Mouse (Mus musculus): Measurements from ENCODE around the gene Fgfr2. TPM values are rescaled to one million over a fixed set of nuclear protein-coding genes. Genes with fewer than 3 reads are reported as not detected.
"Not testable (repeated sequence)": the region's sequence is repeated elsewhere in the genome, so short reads cannot be mapped to it uniquely, and the experiment has no call there.

Gene Fgfr2
- polyA plus RNA-seq, 1 experiment from 2014 or later: 86.9 TPM

DNA sequence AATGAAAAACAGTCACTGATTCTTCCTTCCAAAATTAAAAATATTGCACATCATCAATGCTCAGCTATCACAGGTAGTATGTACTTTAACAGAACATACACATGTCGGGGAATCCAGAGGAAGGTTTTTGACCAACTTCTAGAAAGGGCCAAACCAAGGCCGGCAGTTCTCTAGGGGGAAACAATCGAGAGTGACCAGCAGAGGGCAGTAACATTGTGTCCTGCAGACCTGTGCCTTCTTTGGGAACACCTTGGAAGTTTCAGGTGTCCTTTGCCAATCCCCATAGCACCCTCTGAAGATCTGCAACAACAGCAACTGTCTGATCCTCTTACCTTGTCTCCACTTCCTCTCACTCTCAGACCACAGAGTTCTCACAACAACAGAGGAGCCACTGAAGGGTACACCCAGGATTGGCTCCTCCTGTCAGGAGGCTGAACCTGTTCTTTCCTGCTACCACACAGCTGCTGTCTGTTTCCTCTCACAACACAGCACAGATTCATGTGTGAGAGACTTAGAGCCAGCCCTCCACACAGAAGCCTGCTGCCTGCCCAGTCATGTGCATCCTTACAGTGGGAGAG is 2077.8 kb downstream of the Fgfr2 start:
- H3K27ac ChIP-seq (ENCODE audit: low read depth, low read length); ATAC-seq (ENCODE audit: insufficient read depth, low FRiP score, low TSS enrichment); H3K9me3 ChIP-seq (ENCODE audit: control insufficient read depth, low read length); H3K4me3 ChIP-seq (ENCODE audit: low read depth, low read length); H3K4me1 ChIP-seq (ENCODE audit: control insufficient read depth, insufficient read depth, low read length); H3K4me2 ChIP-seq (ENCODE audit: low read depth); H3K36me3 ChIP-seq (ENCODE audit: control insufficient read depth, insufficient read depth, low read length); DNase-seq (ENCODE audit: low spot score); H3K9ac ChIP-seq (ENCODE audit: low read length); H3K27me3 ChIP-seq (ENCODE audit: control insufficient read depth, insufficient read depth, low read length): not testable (repeated sequence)
- 40% methylated on average over 3 of the region's 3 CpGs for whole genome bisulfite sequencing

- no peaks in the 10 kb centered on the region for H3K4me1 ChIP-seq (ENCODE audit: control insufficient read depth, insufficient read depth, low read length)
- H3K9ac ChIP-seq (ENCODE audit: low read length): no peak overlapping the region
- ATAC-seq (ENCODE audit: insufficient read depth, low FRiP score, low TSS enrichment) (no peak), DNase-seq (ENCODE audit: low spot score) (no peak)
- H3K4me3 ChIP-seq (ENCODE audit: low read depth, low read length): no peak overlapping the region
- H3K9me3 ChIP-seq (ENCODE audit: control insufficient read depth, low read length): no peaks in the 10 kb centered on the region
- no peaks in the 10 kb centered on the region for H3K27me3 ChIP-seq (ENCODE audit: control insufficient read depth, insufficient read depth, low read length)
- no peaks in the 10 kb centered on the region for H3K36me3 ChIP-seq (ENCODE audit: control insufficient read depth, insufficient read depth, low read length)
- no peak overlapping the region for H3K27ac ChIP-seq (ENCODE audit: low read depth, low read length)
- no peak overlapping the region for H3K4me2 ChIP-seq (ENCODE audit: low read depth)
- 70% methylated on average over 1 of the region's 1 CpGs for WGBS
Measured at GRCm38 (mm10) chr7:131042657-131043056, 2080.5 kb downstream of the Fgfr2 start.

GRCm38 (mm10) chr7:131040760-131041159 is 2082.4 kb downstream of the Fgfr2 start:
- H3K4me3 ChIP-seq (ENCODE audit: low read depth, low read length); DNase-seq (ENCODE audit: low spot score); H3K36me3 ChIP-seq (ENCODE audit: control insufficient read depth, insufficient read depth, low read length); H3K9ac ChIP-seq (ENCODE audit: low read length); H3K9me3 ChIP-seq (ENCODE audit: control insufficient read depth, low read length); H3K4me2 ChIP-seq (ENCODE audit: low read depth); H3K27me3 ChIP-seq (ENCODE audit: control insufficient read depth, insufficient read depth, low read length); H3K27ac ChIP-seq (ENCODE audit: low read depth, low read length); ATAC-seq (ENCODE audit: insufficient read depth, low FRiP score, low TSS enrichment); H3K4me1 ChIP-seq (ENCODE audit: control insufficient read depth, insufficient read depth, low read length): not testable (repeated sequence)
- 77% methylated on average over 8 of the region's 8 CpGs for WGBS

- no peaks in the 10 kb centered on the region for H3K36me3 ChIP-seq (ENCODE audit: control insufficient read depth, insufficient read depth, low read length)
- H3K9me3 ChIP-seq (ENCODE audit: control insufficient read depth, low read length): no peaks in the 10 kb centered on the region
- no peak overlapping the region for H3K9ac ChIP-seq (ENCODE audit: low read length)
- DNase-seq (ENCODE audit: low spot score) (no peak), ATAC-seq (ENCODE audit: insufficient read depth, low FRiP score, low TSS enrichment) (no peak)
- H3K4me1 ChIP-seq (ENCODE audit: control insufficient read depth, insufficient read depth, low read length): no peaks in the 10 kb centered on the region
- 82% methylated on average over 2 of the region's 2 CpGs for WGBS
- no peak overlapping the region for H3K27ac ChIP-seq (ENCODE audit: low read depth, low read length)
- H3K4me3 ChIP-seq (ENCODE audit: low read depth, low read length): no peak overlapping the region
- no peaks in the 10 kb centered on the region for H3K27me3 ChIP-seq (ENCODE audit: control insufficient read depth, insufficient read depth, low read length)
- no peak overlapping the region for H3K4me2 ChIP-seq (ENCODE audit: low read depth)
Measured at GRCm38 (mm10) chr7:131037083-131037482, 2086.1 kb downstream of the Fgfr2 start.

GRCm38 (mm10) chr7:131036396-131036795 is 2086.8 kb downstream of the Fgfr2 start:
- H3K27me3 ChIP-seq (ENCODE audit: control insufficient read depth, insufficient read depth, low read length): no peaks in the 10 kb centered on the region
- no peaks in the 10 kb centered on the region for H3K9me3 ChIP-seq (ENCODE audit: control insufficient read depth, low read length)
- no peak for ATAC-seq (ENCODE audit: insufficient read depth, low FRiP score, low TSS enrichment)
- no peak overlapping the region for H3K4me2 ChIP-seq (ENCODE audit: low read depth)
- no peak overlapping the region for H3K27ac ChIP-seq (ENCODE audit: low read depth, low read length)
- H3K4me1 ChIP-seq (ENCODE audit: control insufficient read depth, insufficient read depth, low read length): no peaks in the 10 kb centered on the region
- 91% methylated on average over 3 of the region's 3 CpGs for WGBS
- no peak overlapping the region for H3K4me3 ChIP-seq (ENCODE audit: low read depth, low read length)
- H3K9ac ChIP-seq (ENCODE audit: low read length): no peak overlapping the region
- no peaks in the 10 kb centered on the region for H3K36me3 ChIP-seq (ENCODE audit: control insufficient read depth, insufficient read depth, low read length)
- DNase-seq (ENCODE audit: low spot score): no peak

GRCm38 (mm10) chr7:131031755-131032154 is 2091.4 kb downstream of the Fgfr2 start, which contains the start of gene Dmbt1:
Dmbt1 (plus strand) TSS chr7:131032053.
- DNase-seq (ENCODE audit: low spot score) (no peak), ATAC-seq (ENCODE audit: insufficient read depth, low FRiP score, low TSS enrichment) (no peak)
- Histone ChIP-seq H3K4me1 (ENCODE audit: control insufficient read depth, insufficient read depth, low read length) (no peaks in the 10 kb centered on the region), H3K4me2 (ENCODE audit: low read depth) (no peak within 1 kb of the TSS), H3K36me3 (ENCODE audit: control insufficient read depth, insufficient read depth, low read length) (no peaks in the 10 kb centered on the region), H3K9ac (ENCODE audit: low read length) (no peak within 1 kb of the TSS), H3K27me3 (ENCODE audit: control insufficient read depth, insufficient read depth, low read length) (no peaks in the 10 kb centered on the region), H3K4me3 (ENCODE audit: low read depth, low read length) (no peak within 1 kb of the TSS), H3K9me3 (ENCODE audit: control insufficient read depth, low read length) (no peaks in the 10 kb centered on the region), H3K27ac (ENCODE audit: low read depth, low read length) (no peak within 1 kb of the TSS)
- WGBS: 82% methylated on average over 5 of the region's 5 CpGs

- 88% methylated on average over 1 of the region's 1 CpGs for WGBS
- H3K36me3 ChIP-seq (ENCODE audit: control insufficient read depth, insufficient read depth, low read length): no peaks in the 10 kb centered on the region
- no peak overlapping the region for H3K9ac ChIP-seq (ENCODE audit: low read length)
Measured at GRCm38 (mm10) chr7:131027557-131027956, 2095.6 kb downstream of the Fgfr2 start.

DNA sequence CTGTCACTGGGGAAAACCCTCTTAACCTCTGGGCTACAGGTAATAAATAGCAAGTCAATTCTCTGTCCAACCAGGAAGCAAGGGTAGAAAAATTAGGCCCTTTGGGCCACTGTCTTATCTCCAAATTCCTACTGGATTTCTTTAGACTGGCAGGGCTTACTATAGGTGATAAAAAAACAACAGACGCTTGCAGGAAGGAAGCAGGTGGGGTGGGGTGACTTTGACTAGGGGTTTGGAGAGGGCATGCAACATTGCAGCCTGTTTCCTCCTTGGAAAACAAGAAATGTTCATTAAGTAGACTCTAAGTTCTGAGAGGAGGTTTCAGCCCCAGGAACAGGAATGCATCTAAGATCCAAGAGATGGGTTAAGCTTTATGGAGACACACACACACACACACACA is 2098.3 kb downstream of the Fgfr2 start:
- H3K4me3 ChIP-seq (ENCODE audit: low read depth, low read length): no peak overlapping the region
- WGBS: 74% methylated on average over 1 of the region's 1 CpGs
- no peaks in the 10 kb centered on the region for H3K27me3 ChIP-seq (ENCODE audit: control insufficient read depth, insufficient read depth, low read length)
- no peak overlapping the region for H3K27ac ChIP-seq (ENCODE audit: low read depth, low read length)
- ATAC-seq (ENCODE audit: insufficient read depth, low FRiP score, low TSS enrichment) (no peak), DNase-seq (ENCODE audit: low spot score) (no peak)
- no peak overlapping the region for H3K9ac ChIP-seq (ENCODE audit: low read length)
- no peak overlapping the region for H3K4me2 ChIP-seq (ENCODE audit: low read depth)
- H3K4me1 ChIP-seq (ENCODE audit: control insufficient read depth, insufficient read depth, low read length): no peaks in the 10 kb centered on the region
- no peaks in the 10 kb centered on the region for H3K36me3 ChIP-seq (ENCODE audit: control insufficient read depth, insufficient read depth, low read length)
- no peaks in the 10 kb centered on the region for H3K9me3 ChIP-seq (ENCODE audit: control insufficient read depth, low read length)

More at GRCm38 (mm10) chr7:131027557-131027956, 2095.6 kb downstream of the Fgfr2 start:
- Histone ChIP-seq H3K4me3 (ENCODE audit: low read depth, low read length) (no peak overlapping the region), H3K4me2 (ENCODE audit: low read depth) (no peak overlapping the region), H3K9me3 (ENCODE audit: control insufficient read depth, low read length) (no peaks in the 10 kb centered on the region), H3K27me3 (ENCODE audit: control insufficient read depth, insufficient read depth, low read length) (no peaks in the 10 kb centered on the region), H3K27ac (ENCODE audit: low read depth, low read length) (no peak overlapping the region), H3K4me1 (ENCODE audit: control insufficient read depth, insufficient read depth, low read length) (no peaks in the 10 kb centered on the region)
- DNase-seq (ENCODE audit: low spot score) (no peak), ATAC-seq (ENCODE audit: insufficient read depth, low FRiP score, low TSS enrichment) (no peak)

- no peaks in the 10 kb centered on the region for H3K36me3 ChIP-seq (ENCODE audit: control insufficient read depth, insufficient read depth, low read length)
- no peak overlapping the region for H3K27ac ChIP-seq (ENCODE audit: low read depth, low read length)
- 85% methylated on average over 2 of the region's 2 CpGs for WGBS
- DNase-seq (ENCODE audit: low spot score) (no peak), ATAC-seq (ENCODE audit: insufficient read depth, low FRiP score, low TSS enrichment) (no peak)
- H3K4me1 ChIP-seq (ENCODE audit: control insufficient read depth, insufficient read depth, low read length): no peaks in the 10 kb centered on the region
- no peaks in the 10 kb centered on the region for H3K27me3 ChIP-seq (ENCODE audit: control insufficient read depth, insufficient read depth, low read length)
- no peak overlapping the region for H3K4me2 ChIP-seq (ENCODE audit: low read depth)
- no peak overlapping the region for H3K4me3 ChIP-seq (ENCODE audit: low read depth, low read length)
- no peaks in the 10 kb centered on the region for H3K9me3 ChIP-seq (ENCODE audit: control insufficient read depth, low read length)
- no peak overlapping the region for H3K9ac ChIP-seq (ENCODE audit: low read length)
Measured at GRCm38 (mm10) chr7:131019181-131019580, 2104.0 kb downstream of the Fgfr2 start.
